Mouse (Mus musculus): ENCODE results near the gene Gnaq.

DNA sequence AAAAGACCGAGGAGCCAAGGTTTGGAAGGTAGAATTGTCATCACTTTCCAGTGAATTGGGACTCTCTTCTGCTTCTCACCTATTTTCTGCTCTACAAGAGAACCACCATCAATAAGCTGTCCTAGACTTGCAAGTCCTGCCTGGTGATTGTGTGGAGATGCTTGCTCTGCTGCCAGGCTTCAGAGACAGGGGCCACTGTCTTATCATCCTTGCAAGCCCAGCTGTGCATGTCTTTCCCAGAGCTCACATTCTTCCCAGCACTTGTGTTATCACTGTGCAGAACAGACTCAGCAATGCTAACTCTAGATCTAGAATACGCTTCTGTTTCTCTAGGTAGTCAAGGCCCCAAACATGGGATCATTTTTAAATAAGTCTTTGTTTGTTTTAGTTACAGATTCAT, 116.4 kb downstream of the Gnaq start:
- TF ChIP-seq POLR2A (IDR thresholded peaks at IDR 0.05; ENCODE audit: borderline replicate concordance, extremely low read depth, low read depth, low read length) (no peak), CTCF (IDR thresholded peaks at IDR 0.05; ENCODE audit: insufficient read depth, low read length) (no peak)

Measured in lung, adult 2 months (tissue).